Mouse (Mus musculus) small intestine, adult 2 months (tissue): ENCODE measurements around the gene Golph3.

Source experiments
- CTCF ChIP-seq: fragments of 200-500 bp; IDR thresholded peaks from 2 replicates; pipeline ENCODE4 v1.5.1; 2012; ENCODE audit warnings: low read depth, mild to moderate bottlenecking, control low read depth, inconsistent platforms, low read length, moderate library complexity, mixed read lengths; ENCODE audit not compliant: insufficient replicate concordance, insufficient read length; ENCODE audit errors: extremely low read depth
- POLR2A ChIP-seq: fragments of 200-500 bp; IDR thresholded peaks from 2 replicates; pipeline ENCODE4 v1.6.1; 2012; ENCODE audit warnings: low read depth, mild to moderate bottlenecking, control low read depth, inconsistent platforms, low read length, moderate library complexity

- TF ChIP-seq CTCF (no peak), POLR2A (no peak)
These were observed 28.6 kb downstream of the Golph3 start for GRCm38 (mm10) chr15:12349840-12350239.
